Mouse (Mus musculus): ENCODE data around the gene N4bp1.

DNA sequence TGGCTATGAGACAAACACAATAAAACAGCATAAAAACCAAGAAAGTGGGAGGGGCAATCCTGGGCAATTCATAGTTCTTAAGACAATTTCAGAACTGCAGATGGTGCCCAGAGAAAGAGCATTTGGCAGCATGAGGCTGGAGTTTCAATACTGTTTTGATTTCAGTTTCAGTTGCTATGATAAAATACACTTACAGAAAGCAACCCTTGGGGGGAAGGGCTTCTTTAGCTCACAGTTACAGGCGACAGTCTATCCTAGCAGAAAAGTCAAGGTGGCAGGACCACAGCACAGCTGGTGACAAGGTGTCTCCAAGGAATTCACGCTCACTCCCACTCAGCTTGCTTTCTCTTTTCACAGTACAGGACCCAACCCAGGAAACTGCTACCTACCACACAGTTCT lies 14.3 kb downstream of the N4bp1 start:
- TF ChIP-seq MYOD1 (IDR thresholded peaks at IDR 0.05; ENCODE audit: control insufficient read depth in 1 of 3, insufficient read length in 2 of 3, low read depth in 2 of 3) (no peak), POLR2A (IDR thresholded peaks at IDR 0.05; ENCODE audit: insufficient read length, low read depth) (no peak), USF1 (IDR thresholded peaks at IDR 0.05; ENCODE audit: low read depth) (no peak), MYOG (IDR thresholded peaks at IDR 0.05; ENCODE audit: control insufficient read depth in 1 of 3, insufficient read depth in 1 of 3, insufficient read length in 2 of 3, low read depth in 2 of 3) (no peak), CEBPB (IDR thresholded peaks at IDR 0.05; ENCODE audit: insufficient read depth, poor library complexity, severe bottlenecking) (no peak), TCF12 (IDR thresholded peaks at IDR 0.05; ENCODE audit: insufficient read depth, poor library complexity, severe bottlenecking) (no peak), MAX (IDR thresholded peaks at IDR 0.05; ENCODE audit: low read depth) (no peak), POLR2AphosphoS2 (IDR thresholded peaks at IDR 0.05; ENCODE audit: insufficient read length, low read depth) (no peak), E2F4 (IDR thresholded peaks at IDR 0.05; ENCODE audit: insufficient read depth) (no peak), TCF3 (IDR thresholded peaks at IDR 0.05; ENCODE audit: insufficient read length, low read depth) (no peak), SRF (IDR thresholded peaks at IDR 0.05; ENCODE audit: control insufficient read depth, insufficient read length, low read depth) (no peak)

Measured in myocyte (in vitro differentiated cells).